Mouse (Mus musculus): ENCODE results near the gene Srrt.

Gene Srrt

DNA sequence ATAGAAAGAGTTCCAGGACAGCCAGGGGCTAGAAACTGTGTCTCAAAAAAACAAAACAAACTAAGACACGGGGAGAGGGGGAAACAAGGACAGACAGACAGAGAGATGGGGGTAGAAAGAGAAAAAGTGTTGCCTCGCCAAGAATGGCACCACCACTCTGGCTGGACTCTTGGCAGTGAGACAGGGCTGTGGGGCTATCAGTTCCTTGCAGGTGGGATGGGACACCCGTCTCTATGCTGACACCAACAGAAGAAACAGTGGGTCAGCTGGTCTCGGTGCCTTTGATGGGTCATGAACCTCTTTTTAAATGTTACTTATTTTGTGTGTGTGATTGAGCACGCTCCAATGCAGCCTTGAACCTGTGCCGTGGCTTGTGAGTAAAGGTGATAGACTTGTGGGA, 32.7 kb upstream of the Srrt start:
- TF ChIP-seq POU5F1 (IDR thresholded peaks at IDR 0.05; ENCODE audit: borderline replicate concordance, low read length) (no peak), CTCF (conservative IDR thresholded peaks at IDR 0.05; ENCODE audit: low read length) (no peak), NANOG (IDR thresholded peaks at IDR 0.05; ENCODE audit: borderline replicate concordance, low read length) (no peak)
- no peaks in the 10 kb centered on the region for H3K36me3 ChIP-seq (ENCODE audit: insufficient read depth, low read length)
- no peaks in the 10 kb centered on the region for H3K9me3 ChIP-seq (ENCODE audit: low read length)
- peak overlapping the region; percentile 71 for H3K4me3 ChIP-seq (replicated peaks; ENCODE audit: low read length)
- peaks cover 68% of the 10 kb centered on the region for H3K4me1 ChIP-seq (replicated peaks; ENCODE audit: low read depth, low read length)
- H3K27me3 ChIP-seq (ENCODE audit: insufficient read depth, low read length) = no peaks in the 10 kb centered on the region

DNA sequence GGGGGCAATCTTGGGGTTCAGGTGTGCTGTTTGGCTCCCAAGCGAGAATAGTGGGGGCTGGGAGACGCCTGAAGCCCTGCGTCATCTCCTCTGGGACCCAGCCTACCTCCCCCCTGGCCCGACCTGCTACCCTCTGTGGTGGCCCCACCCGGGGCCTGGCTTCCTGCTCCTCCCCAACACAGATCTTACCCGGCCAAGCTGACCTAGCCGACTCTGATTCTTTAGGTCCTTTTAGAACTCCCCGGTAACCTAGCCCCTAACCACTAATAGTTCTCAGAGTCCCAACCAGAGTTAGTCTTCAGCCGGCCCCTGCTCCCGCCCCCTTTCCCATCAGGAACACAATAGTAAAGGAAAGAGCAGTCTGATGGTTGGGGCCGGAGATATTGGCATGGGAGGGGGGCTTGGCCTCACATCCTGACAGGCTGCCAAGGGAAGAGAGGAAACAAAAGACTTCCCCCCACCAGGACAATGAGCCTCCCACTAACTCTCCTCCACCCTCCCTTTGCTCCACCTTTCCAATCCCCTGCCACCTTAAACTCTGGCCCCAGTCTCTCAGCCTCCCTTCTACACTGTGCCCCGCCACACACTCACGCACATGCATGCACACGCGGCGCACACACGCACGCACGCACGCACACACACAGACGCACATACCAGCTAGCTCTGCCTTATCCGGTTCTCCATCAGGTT, 32.0 kb upstream of the Srrt start:
- H3K27me3 ChIP-seq (ENCODE audit: insufficient read depth, low read length) = no peaks in the 10 kb centered on the region
- H3K9me3 ChIP-seq (ENCODE audit: low read length) = no peaks in the 10 kb centered on the region
- H3K4me1 ChIP-seq (replicated peaks; ENCODE audit: low read depth, low read length) = peaks cover 70% of the 10 kb centered on the region
- TF ChIP-seq POU5F1 (IDR thresholded peaks at IDR 0.05; ENCODE audit: borderline replicate concordance, low read length) (no peak), NANOG (IDR thresholded peaks at IDR 0.05; ENCODE audit: borderline replicate concordance, low read length) (peak; percentile 19; the same call in 1 of the 2 replicates), CTCF (conservative IDR thresholded peaks at IDR 0.05; ENCODE audit: low read length) (no peak)
- no peaks in the 10 kb centered on the region for H3K36me3 ChIP-seq (ENCODE audit: insufficient read depth, low read length)
- peak overlapping the region; percentile 71 for H3K4me3 ChIP-seq (replicated peaks; ENCODE audit: low read length)

DNA sequence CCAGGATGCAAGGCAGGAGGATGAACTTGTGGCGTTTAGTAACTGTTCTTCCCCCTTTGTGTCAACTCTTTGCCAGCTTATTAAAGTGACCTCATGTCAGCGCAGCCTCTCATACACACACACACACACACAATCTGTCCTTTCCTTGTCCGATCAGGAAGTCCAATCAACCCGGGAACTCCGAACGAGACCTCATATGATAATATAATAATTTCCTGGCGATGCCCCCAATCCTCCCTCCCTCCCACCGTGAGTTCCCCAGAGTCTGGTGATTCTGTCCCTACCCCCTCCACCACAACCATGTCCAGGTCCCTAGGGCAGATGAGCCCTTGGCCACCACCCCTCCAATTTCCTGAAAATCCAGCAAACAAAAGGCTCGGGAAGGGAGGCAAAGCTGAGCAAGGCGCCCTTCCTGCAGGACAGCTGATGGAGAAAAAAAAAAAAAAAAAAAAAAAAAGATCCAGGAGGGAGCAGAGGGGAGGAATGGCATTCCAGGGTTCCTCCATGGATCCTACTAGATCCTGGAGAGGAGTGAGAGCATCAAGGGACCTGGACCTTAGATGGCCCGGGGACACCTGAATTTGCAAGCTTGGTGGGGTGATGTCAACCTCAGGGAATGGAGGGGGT, 31.3 kb upstream of the Srrt start:
- peaks cover 72% of the 10 kb centered on the region for H3K4me1 ChIP-seq (replicated peaks; ENCODE audit: low read depth, low read length)
- TF ChIP-seq NANOG (IDR thresholded peaks at IDR 0.05; ENCODE audit: borderline replicate concordance, low read length) = no peak
- TF ChIP-seq POU5F1 (IDR thresholded peaks at IDR 0.05; ENCODE audit: borderline replicate concordance, low read length) = no peak
- no peak for TF ChIP-seq CTCF (conservative IDR thresholded peaks at IDR 0.05; ENCODE audit: low read length)
- H3K9me3 ChIP-seq (ENCODE audit: low read length) = no peaks in the 10 kb centered on the region
- H3K4me3 ChIP-seq (replicated peaks; ENCODE audit: low read length) = peak overlapping the region; percentile 71
- no peaks in the 10 kb centered on the region for H3K36me3 ChIP-seq (ENCODE audit: insufficient read depth, low read length)
- no peaks in the 10 kb centered on the region for H3K27me3 ChIP-seq (ENCODE audit: insufficient read depth, low read length)

DNA sequence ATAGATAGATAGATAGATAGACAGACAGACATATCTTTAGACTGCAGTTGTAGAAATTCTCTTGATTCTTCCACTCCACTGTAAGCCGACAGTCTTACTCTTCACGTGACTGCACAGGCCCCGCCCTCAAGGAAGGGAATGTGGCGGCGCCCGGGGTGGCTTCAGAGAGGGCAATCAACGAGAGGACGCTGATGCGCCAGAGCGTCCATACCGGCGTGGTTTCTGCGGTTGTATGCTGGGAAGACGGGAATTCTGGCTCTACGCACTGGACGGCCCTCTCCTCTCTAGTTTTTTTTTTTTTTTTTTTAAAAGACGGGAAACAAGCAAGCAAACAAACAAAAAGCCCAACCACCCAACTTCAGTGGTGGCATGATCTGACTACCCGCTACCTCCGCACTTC, 30.8 kb upstream of the Srrt start:
- no peaks in the 10 kb centered on the region for H3K36me3 ChIP-seq (ENCODE audit: insufficient read depth, low read length)
- H3K4me3 ChIP-seq (replicated peaks; ENCODE audit: low read length) = peak overlapping the region; percentile 71
- peaks cover 69% of the 10 kb centered on the region for H3K4me1 ChIP-seq (replicated peaks; ENCODE audit: low read depth, low read length)
- TF ChIP-seq POU5F1 (IDR thresholded peaks at IDR 0.05; ENCODE audit: borderline replicate concordance, low read length) (no peak), NANOG (IDR thresholded peaks at IDR 0.05; ENCODE audit: borderline replicate concordance, low read length) (no peak)
- no peaks in the 10 kb centered on the region for H3K9me3 ChIP-seq (ENCODE audit: low read length)
- H3K27me3 ChIP-seq (ENCODE audit: insufficient read depth, low read length) = no peaks in the 10 kb centered on the region

DNA sequence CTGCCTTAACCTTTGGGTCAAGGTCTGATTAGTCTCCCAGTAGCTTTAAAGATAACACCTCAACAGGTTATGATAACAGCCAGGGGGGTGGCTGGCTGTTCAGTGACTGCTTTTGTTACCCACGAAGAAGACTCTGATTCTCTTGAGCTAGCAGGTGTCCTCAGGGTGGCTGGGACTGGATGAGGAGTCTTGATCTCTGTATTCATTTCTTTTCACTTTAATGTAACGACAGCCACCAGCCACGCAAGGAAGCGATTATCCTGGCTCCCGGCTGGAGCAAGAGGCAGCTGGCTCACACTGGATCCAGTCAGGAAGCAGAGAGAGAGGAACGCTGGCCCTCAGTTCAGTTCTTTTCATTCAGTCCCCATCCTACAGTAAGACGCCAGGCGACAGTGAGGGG, 29.7 kb upstream of the Srrt start:
- Histone ChIP-seq H3K36me3 (ENCODE audit: insufficient read depth, low read length) (no peaks in the 10 kb centered on the region), H3K27me3 (ENCODE audit: insufficient read depth, low read length) (no peaks in the 10 kb centered on the region), H3K9me3 (ENCODE audit: low read length) (no peaks in the 10 kb centered on the region), H3K4me3 (replicated peaks; ENCODE audit: low read length) (peak overlapping the region; percentile 71), H3K4me1 (replicated peaks; ENCODE audit: low read depth, low read length) (peaks cover 80% of the 10 kb centered on the region)
- TF ChIP-seq CTCF (conservative IDR thresholded peaks at IDR 0.05; ENCODE audit: low read length) (no peak), NANOG (IDR thresholded peaks at IDR 0.05; ENCODE audit: borderline replicate concordance, low read length) (peak; percentile 59; the same call in 1 of the 2 replicates), POU5F1 (IDR thresholded peaks at IDR 0.05; ENCODE audit: borderline replicate concordance, low read length) (no peak)

DNA sequence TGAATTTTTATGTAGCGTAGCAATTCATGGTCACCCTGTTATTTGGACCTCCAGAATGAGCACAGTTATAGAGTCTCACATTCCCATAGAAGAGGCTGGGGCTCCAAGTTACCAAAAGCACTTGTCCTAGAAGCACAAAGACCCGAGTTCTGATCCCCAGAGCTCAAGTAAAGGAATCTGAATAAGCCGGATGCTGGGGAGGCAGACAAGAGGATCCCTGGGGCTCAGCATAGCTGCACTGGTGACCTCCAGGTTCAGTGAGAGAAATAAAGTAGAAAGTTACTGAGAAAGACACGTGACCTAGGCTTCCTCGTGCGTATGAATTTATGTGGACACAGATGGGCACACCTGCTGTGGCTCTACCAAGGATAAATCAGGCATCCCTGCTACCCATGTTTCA, 27.6 kb upstream of the Srrt start:
- H3K4me1 ChIP-seq (replicated peaks; ENCODE audit: low read depth, low read length) = peaks cover 66% of the 10 kb centered on the region
- no peaks in the 10 kb centered on the region for H3K9me3 ChIP-seq (ENCODE audit: low read length)
- peak overlapping the region; percentile 94; the same call in 1 of the 2 replicates for H3K4me3 ChIP-seq (replicated peaks; ENCODE audit: low read length)
- H3K27me3 ChIP-seq (ENCODE audit: insufficient read depth, low read length) = no peaks in the 10 kb centered on the region
- TF ChIP-seq POU5F1 (IDR thresholded peaks at IDR 0.05; ENCODE audit: borderline replicate concordance, low read length) (no peak), CTCF (conservative IDR thresholded peaks at IDR 0.05; ENCODE audit: low read length) (no peak), NANOG (IDR thresholded peaks at IDR 0.05; ENCODE audit: borderline replicate concordance, low read length) (no peak)
- peaks cover 7% of the 10 kb centered on the region for H3K36me3 ChIP-seq (ENCODE audit: insufficient read depth, low read length)

DNA sequence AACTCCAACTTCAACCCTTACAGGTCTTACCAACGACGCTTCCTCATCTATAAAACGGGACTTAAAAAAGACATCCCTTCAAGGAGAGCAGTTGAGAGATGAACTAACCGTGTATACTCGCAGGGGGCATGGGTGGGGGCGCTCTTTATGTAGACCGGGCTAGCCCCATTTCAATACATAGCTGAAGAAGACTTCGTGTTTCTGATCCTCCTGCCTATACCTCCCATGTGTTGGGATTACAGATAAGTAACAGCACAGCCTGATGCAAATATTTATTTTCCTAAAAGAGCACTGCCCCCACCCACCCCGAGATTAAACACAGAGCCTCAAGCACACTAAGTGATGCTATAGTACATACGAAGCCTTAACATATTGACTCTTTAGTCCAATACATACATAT, 26.8 kb upstream of the Srrt start:
- TF ChIP-seq NANOG (IDR thresholded peaks at IDR 0.05; ENCODE audit: borderline replicate concordance, low read length) (no peak), POU5F1 (IDR thresholded peaks at IDR 0.05; ENCODE audit: borderline replicate concordance, low read length) (no peak), CTCF (conservative IDR thresholded peaks at IDR 0.05; ENCODE audit: low read length) (no peak)
- H3K9me3 ChIP-seq (ENCODE audit: low read length) = no peaks in the 10 kb centered on the region

DNA sequence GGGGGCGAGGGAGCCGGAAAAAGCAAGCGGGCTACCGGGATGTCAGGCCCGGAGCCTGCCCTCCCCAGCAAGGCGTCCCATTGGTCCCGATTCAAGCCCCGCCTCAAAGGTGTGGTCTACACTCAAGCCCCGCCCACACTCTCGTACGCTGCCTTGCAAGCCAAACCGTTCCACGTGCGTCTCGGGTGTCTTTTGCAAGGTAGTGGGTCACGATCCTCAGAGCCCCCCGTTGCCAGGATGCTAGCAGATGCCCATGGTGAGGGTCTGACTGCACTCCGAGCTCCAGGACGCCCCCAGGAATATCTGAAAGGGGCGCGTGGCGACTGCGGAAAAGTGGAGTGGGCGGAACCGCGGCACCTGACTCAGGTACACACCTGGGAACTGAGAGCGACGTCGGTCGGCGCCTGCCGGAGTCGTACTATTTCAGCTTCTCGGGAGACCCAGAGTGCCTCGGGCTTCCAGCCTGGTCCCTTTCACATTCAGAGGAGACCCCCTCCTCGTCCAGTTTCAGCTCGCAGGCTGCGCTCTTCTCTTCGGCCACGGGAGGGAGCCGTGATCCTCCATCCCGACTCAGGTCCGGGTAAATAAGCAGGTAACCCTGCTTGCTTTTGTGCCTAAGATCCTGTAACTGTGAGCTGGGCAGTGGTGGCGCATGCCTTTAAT, 26.2 kb upstream of the Srrt start, which contains the start of gene Slc12a9:
TSS of gene Slc12a9 (minus strand) at position 86 of the 663 bp plus-strand sequence.
- peak within 1 kb of the TSS; percentile 94 for H3K4me3 ChIP-seq (replicated peaks; ENCODE audit: low read length)
- peaks cover 52% of the 10 kb centered on the region for H3K4me1 ChIP-seq (replicated peaks; ENCODE audit: low read depth, low read length)
- peaks cover 8% of the 10 kb centered on the region for H3K36me3 ChIP-seq (ENCODE audit: insufficient read depth, low read length)
- H3K9me3 ChIP-seq (ENCODE audit: low read length) = no peaks in the 10 kb centered on the region
- peak; percentile 63 for TF ChIP-seq CTCF (conservative IDR thresholded peaks at IDR 0.05; ENCODE audit: low read length)
- TF ChIP-seq NANOG (IDR thresholded peaks at IDR 0.05; ENCODE audit: borderline replicate concordance, low read length) = no peak
- no peaks in the 10 kb centered on the region for H3K27me3 ChIP-seq (ENCODE audit: insufficient read depth, low read length)

More for the DNA sequence above, 26.8 kb upstream of the Srrt start:
- Histone ChIP-seq H3K27me3 (ENCODE audit: insufficient read depth, low read length) (no peaks in the 10 kb centered on the region), H3K4me1 (replicated peaks; ENCODE audit: low read depth, low read length) (peaks cover 58% of the 10 kb centered on the region), H3K36me3 (ENCODE audit: insufficient read depth, low read length) (peaks cover 7% of the 10 kb centered on the region), H3K4me3 (replicated peaks; ENCODE audit: low read length) (peak overlapping the region; percentile 94)

Data from E14TG2a.4 (cell line).